Mouse (Mus musculus) Patski (cell line): Measurements from ENCODE around the gene Nampt. TPM values are rescaled to one million over a fixed set of nuclear protein-coding genes. Genes with fewer than 3 reads are reported as not detected.
A peak's percentile ranks its signal among the peaks of the same experiment; 100 is the strongest.

Experiments
- ATAC-seq: fragments of 100-300 bp; one replicate; pipeline ENCODE4 v1.8.0; 2021
- CTCF ChIA-PET: fragments of 350-600 bp; sonication (Branson Sonifier 250); formaldehyde crosslinking; loops from one replicate; lab custom pipeline; 2022; ENCODE audit warnings: inconsistent platforms; lab: Charles Lee
- POLR2A ChIA-PET: fragments of 350-600 bp; sonication (Branson Sonifier 250); formaldehyde crosslinking; loops from one replicate; lab custom pipeline; 2022; ENCODE audit warnings: antibody characterized with exemption, inconsistent platforms; lab: Charles Lee
- DNase-seq: peaks from one replicate; pipeline ENCODE4 v3.0.0-alpha.2; 2011; ENCODE audit warnings: low read depth, low spot score
- H3K27me3 ChIP-seq: fragments of 371-371 bp; one replicate; pipeline ENCODE4 v1.5.1; 2021
- CTCF ChIP-seq: fragments of 100-300 bp; IDR thresholded peaks from one replicate; pipeline ENCODE4 v1.5.1; 2021
- in situ Hi-C: fragments of 300-500 bp; cut with MboI; formaldehyde crosslinking; loops from 3 replicates; pipeline ENCODE4 v1.11.1; 2018; ENCODE audit warnings: low pct_unique_long_range_greater_than_20kb, mixed read lengths
- polyA plus RNA-seq: library from polyadenylated mRNA; unstranded; gene quantifications from one replicate; pipeline ENCODE4 v1.2.3, GENCODE M21; 2021

The Nampt gene
- 76.5 TPM for polyA plus RNA-seq

DNA sequence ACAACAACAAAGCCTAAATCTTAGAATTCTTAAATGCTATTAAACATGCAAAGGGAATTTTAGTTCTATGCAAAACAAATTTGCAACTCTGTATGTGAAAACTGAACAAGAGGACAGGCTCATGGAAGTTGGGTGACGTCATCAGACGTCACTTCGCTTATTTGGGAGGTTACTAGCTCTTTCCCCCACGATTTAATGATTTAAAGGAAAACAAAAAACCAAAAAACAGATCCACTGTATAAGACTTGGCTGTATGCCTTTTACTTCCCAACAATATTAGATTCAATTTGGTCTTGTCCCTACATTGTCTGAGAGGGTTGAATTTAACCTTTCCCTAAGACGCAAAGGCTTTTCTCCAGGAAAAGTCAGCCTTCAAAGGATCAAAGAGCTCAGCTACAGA lies at the start of gene Nampt:
Gene Nampt (plus strand): TSS at position 130 of the 400 bp plus-strand sequence.
- ChIA-PET POLR2A (interaction anchor here (1.3 to 1.8 kb wide), 2 partner anchors 31 to 180 kb away, joined by 3 to 6 read pairs; no protein-coding TSS in a partner anchor), CTCF (interaction anchor here (1.1 kb wide), 1 partner anchor 22 kb away, joined by 3 read pairs; no protein-coding TSS in a partner anchor)
- in situ Hi-C loops, result no loop called here
- no peak for ATAC-seq
- H3K27me3 ChIP-seq, result no peaks in the 10 kb centered on the region
- no peak for DNase-seq
- no peak for TF ChIP-seq CTCF

DNA sequence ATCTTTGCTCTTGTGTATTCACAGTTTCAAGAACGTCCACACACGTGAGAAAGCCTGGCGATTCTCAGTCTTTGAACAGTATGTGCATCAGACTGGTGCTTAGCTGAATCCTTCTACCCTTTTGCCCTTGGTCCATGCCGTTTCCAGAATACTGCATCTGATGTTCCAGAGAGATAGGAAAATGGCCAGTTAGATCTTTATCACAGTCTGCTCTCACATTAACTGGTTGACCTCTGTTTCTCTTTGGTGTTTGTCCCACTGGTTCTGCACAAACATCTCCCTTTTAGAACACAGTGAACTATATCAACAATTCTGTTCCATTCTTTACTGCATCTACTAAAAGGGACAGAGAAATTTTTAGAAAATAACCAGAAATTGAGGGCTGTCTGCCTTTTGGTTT lies 48.6 kb upstream of the Nampt start:
- CTCF ChIA-PET, result no interaction called here

DNA sequence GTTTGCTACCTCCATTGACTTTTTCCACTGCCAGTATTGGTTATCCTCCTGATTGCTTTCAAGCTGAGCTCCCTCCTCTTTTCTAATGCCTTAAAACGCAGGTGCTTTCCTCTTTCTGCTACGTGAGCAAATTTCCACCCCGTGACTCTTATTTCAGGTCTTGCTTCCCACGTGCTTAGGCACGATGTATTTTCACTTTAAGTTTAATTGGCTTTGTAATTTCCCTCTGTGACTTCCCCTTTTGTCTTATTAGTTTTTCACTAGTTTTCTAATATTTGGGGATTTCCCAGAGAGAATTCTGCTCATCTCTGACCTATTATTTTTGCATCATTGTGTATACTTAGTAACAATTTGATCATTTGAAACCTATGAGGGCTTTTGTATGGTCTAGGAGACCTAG lies 44.8 kb upstream of the Nampt start:
- H3K27me3 ChIP-seq, result no peaks in the 10 kb centered on the region
- ATAC-seq, result no peak
- TF ChIP-seq CTCF, result no peak
- POLR2A ChIA-PET, result no interaction called here
- in situ Hi-C loops, result no loop called here
- CTCF ChIA-PET, result no interaction called here
- DNase-seq, result no peak

More for the DNA sequence above, 48.6 kb upstream of the Nampt start:
- no peak for ATAC-seq
- no peak for TF ChIP-seq CTCF
- DNase-seq, result no peak
- no peaks in the 10 kb centered on the region for H3K27me3 ChIP-seq
- POLR2A ChIA-PET, result no interaction called here
- in situ Hi-C loops, result no loop called here

DNA sequence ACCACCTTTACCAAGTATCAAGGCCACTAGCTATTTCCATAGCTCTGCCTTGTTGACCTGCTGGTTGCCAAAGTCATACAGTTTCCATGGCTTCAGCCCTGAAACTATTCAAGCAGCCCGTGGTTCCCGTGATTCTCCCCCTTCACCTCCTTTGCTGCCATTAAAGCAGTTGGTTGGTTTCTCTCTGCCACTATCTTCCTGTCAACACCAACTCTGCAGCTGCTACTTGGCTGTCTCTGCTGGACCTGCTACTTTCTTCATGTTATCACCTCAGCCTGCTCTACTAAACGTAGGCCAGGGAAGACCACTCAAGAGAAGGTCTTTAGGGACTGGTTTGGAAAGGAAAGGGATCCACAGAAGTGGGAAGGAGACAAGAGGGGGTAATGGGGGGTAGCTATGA lies 30.3 kb upstream of the Nampt start:
- CTCF ChIA-PET, result interaction anchor here (0.8 to 1.2 kb wide), 2 partner anchors 13 to 17 kb away, joined by 3 to 4 read pairs; no protein-coding TSS in a partner anchor
- H3K27me3 ChIP-seq, result no peaks in the 10 kb centered on the region
- DNase-seq, result no peak
- no peak for ATAC-seq
- POLR2A ChIA-PET, result interaction anchor here (2.4 kb wide), 1 partner anchor 30 kb away, joined by 6 read pairs; the partner anchor contains the start of gene Nampt
- in situ Hi-C loops, result no loop called here
- no peak for TF ChIP-seq CTCF

DNA sequence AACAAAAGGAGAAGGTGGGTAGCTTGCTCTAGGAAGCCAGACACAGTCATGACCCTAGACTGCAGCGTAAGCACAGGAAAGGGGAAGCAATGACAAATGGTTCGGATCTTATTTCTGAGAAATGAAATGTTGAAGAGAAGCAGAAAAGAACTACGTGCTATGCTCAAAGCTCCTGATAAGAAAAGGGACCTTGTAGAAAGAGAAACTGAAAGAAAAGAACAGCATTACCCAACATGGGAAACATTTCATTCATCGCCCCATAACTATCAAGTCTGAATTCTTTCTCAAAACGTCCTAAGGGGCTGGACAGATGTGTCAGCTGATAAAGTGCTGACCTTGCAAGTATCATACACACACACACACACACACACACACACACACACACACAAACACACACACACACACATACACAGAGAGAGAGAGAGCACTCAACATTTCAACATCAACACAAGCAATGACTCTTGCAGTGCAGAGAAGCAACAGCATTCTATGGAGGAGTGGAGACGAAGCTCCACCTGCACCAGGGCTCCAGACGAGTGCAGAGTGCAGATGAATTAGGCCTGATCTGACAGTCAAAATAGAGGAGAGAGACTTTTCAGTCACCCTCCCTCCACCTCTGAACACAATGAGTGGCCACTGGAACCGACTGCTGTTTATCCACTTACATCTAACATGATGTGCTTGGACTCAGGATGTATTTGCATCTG lies 23.4 kb upstream of the Nampt start:
- CTCF ChIA-PET, result no interaction called here
- TF ChIP-seq CTCF, result no peak
- ATAC-seq, result no peak
- in situ Hi-C loops, result no loop called here
- POLR2A ChIA-PET, result no interaction called here
- no peaks in the 10 kb centered on the region for H3K27me3 ChIP-seq
- DNase-seq, result no peak

DNA sequence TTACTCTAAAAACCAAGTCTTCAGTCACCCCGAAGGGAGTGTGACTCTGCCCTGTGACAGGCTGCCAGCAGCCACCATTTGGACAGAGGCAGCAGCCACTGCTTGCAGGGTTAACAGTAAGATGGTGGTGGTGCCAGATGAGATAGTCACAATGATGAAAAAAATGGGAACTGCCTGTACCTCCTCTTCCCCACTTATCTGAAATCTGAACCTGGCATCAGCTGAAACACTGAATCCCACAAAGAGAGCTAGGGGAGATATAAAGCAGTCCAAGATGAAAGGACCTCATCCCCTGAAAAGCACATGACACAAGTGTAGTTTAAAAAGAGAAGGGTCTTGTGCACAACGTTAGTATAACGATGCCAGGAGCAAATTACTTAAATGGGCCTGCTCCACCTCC lies 21.9 kb upstream of the Nampt start:
- ChIA-PET CTCF (interaction anchor here (1.2 kb wide), 1 partner anchor 22 kb away, joined by 3 read pairs; the partner anchor contains the start of gene Nampt), POLR2A (no interaction called here)
- no peaks in the 10 kb centered on the region for H3K27me3 ChIP-seq
- DNase-seq, result no peak
- ATAC-seq, result no peak
- no peak for TF ChIP-seq CTCF
- in situ Hi-C loops, result no loop called here

DNA sequence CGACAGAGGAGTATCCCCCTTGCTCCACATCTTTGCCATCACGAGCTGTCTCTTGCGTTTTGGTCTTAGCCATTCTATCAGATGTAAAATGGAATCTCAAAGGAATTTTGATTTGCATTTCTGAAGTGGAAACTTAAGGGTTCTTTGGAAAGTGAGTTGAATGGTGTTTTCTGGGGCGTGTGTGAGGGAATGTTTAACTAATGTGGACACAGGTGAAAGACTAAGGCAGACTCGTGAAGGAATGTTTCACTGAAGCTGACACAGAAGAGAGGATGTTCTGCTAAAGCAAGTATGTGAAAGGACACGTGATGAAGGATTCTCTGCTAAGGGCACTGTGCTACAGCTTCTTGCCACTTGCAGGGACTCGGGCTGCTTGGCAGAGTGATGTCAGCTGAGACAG lies 18.3 kb upstream of the Nampt start:
- in situ Hi-C loops, result no loop called here
- no peak for ATAC-seq
- ChIA-PET CTCF (no interaction called here), POLR2A (no interaction called here)
- TF ChIP-seq CTCF, result no peak
- no peak for DNase-seq
- peaks cover 10% of the 10 kb centered on the region for H3K27me3 ChIP-seq

DNA sequence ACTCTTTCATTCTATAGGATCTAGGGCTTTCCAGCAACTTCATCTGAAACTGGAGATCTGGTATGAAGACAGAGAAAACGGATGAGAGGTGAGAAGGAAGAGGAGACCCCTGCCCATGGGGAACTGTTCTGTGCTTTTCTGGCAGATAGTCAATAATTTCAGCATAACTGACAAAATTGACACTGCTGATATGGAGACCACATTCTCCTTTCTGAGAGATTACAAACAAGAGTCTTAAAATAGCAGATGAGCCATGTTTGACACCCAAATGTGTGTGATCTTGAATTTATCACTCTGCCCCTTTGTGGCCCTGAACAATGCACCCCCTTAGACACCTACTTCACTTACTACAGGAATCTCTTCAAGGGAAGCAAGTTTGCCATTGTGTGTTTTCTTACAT lies 13.8 kb upstream of the Nampt start:
- in situ Hi-C loops, result no loop called here
- ChIA-PET CTCF (no interaction called here), POLR2A (no interaction called here)
- peaks cover 11% of the 10 kb centered on the region for H3K27me3 ChIP-seq
- ATAC-seq (no peak), DNase-seq (no peak)
- TF ChIP-seq CTCF, result no peak

DNA sequence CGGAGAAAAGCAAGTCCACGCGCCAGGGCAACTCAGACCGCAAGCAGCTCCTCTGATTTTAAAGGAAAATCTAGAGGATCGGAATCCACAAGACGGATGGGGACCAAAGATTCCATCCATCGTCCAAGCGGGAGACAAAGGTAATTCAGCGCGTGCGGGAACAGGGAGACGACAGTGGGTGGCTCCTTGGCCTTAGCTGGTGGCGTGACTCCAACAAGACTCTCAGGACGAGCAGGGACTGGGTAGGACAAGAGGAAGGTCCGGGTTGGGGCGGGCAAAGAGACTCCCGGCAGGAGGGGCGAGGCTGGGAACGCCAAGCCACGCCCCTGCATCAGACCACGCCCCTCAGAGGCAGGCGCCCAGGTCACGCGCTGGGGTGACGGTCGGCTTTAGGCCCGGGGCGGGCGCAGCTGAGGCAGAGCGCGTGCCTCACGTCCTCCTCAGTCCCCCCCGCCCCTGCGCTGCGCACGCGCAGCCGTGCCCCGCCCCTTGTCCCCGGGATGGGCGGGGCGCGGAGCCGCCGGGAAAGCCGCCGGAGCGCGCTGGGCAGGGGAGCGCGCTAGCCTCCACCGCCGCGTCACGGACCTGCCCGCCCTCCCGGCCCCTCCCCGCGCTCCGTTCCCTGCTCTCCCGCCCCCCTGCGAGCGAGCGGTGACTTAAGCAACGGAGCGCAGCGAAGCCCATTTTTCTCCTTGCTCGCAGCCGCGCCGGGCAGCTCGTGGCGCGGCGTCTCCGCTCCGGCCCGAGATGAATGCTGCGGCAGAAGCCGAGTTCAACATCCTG lies 669 bp downstream of the Nampt start:
- H3K27me3 ChIP-seq, result no peaks in the 10 kb centered on the region
- ChIA-PET CTCF (interaction anchor here (0.9 to 1.1 kb wide), 2 partner anchors 23 to 112 kb away, joined by 3 read pairs; no protein-coding TSS in a partner anchor), POLR2A (interaction anchor here (1.3 to 1.8 kb wide), 2 partner anchors 32 to 180 kb away, joined by 3 to 6 read pairs; no protein-coding TSS in a partner anchor)
- DNase-seq (peak; percentile 79), ATAC-seq (peak; percentile 92)
- TF ChIP-seq CTCF, result no peak
- in situ Hi-C loops, result no loop called here

DNA sequence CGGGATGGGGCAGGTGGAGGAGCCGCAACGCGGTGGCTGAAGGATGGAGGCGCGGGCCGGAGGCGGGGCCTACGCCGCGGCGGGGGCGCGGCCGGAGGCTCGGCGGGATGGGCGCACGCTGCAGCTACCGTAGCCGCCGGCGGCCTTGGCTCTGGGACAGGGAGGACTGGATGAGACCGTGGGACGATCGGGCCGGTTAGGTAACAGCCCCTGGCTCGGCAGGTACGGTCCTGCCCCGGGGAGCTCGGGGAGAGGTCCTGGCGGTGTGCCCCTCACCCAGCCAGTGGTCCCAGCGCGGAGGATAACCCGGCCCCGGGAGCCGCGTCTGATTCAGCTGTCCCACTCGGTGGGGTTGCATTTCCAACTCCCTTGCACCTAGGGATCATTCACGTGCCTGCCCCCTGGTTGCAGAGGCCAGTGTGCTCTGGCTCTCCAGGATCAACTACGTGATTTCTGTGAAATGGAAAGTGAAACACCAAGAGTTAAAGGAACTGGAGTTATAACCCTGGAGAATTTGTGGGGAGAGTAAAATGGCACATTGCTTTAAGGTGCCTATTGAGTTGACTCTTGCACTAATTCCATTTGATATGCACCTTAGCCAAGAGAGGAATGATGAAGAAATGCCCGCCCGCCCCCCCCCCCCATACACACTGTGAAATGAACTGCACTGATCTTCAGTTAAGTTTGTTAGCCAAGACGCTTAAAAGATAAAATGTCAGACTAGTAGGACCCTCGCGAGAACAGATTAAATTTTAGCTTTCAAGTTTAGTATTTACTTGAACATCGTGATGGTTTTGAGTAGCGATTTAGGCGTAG lies 1.6 kb downstream of the Nampt start:
- in situ Hi-C loops, result no loop called here
- DNase-seq (no peak), ATAC-seq (peak; percentile 64)
- no peaks in the 10 kb centered on the region for H3K27me3 ChIP-seq
- ChIA-PET POLR2A (interaction anchor here (0.6 to 1.3 kb wide), 2 partner anchors 17 to 181 kb away, joined by 3 read pairs; no protein-coding TSS in a partner anchor), CTCF (interaction anchor here (0.6 to 0.9 kb wide), 2 partner anchors 8 to 113 kb away, joined by 3 read pairs; no protein-coding TSS in a partner anchor)
- TF ChIP-seq CTCF, result no peak
